Mouse (Mus musculus): ENCODE measurements around the gene AI661453. TPM values are rescaled to one million over a fixed set of nuclear protein-coding genes. Genes with fewer than 3 reads are reported as not detected.

AI661453 gene
- total and polyA plus RNA-seq, 3 experiments, result not detected

DNA sequence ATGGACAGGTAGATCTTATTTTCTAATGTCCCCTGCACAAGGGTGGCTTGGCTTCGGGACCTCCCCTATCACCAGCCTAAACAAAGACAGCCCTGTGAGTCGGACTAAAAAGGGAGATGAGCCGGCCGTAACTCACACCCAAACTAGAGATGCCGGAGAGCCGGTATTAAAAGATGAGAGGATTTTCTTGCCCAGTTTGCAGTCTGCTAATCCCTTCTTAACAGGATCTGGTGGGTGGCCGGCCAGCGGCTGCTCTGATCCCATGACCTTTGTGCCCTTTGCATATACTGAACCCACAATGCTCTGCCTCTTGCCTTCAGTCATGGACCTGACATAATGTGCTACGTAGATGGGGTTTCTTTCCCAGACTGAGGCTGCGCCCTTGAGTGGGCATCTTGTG is 36.0 kb upstream of the AI661453 start, which contains the start of gene Guca1a:
Gene Guca1a, minus strand, starts transcription at position 134 of the 400 bp plus-strand sequence.
- H3K27ac ChIP-seq (ENCODE audit: control insufficient read depth, low read depth, low read length), result no peak within 1 kb of the TSS
- H3K9me3 ChIP-seq (replicated peaks; ENCODE audit: insufficient read depth, low read length), result no peaks in the 10 kb centered on the region
- no peaks in the 10 kb centered on the region for H3K79me2 ChIP-seq (ENCODE audit: control insufficient read depth, insufficient read depth, low read length, poor library complexity)
- DNase-seq (ENCODE audit: low read depth, low spot score), result no peak
- no peaks in the 10 kb centered on the region for H3K36me3 ChIP-seq (ENCODE audit: control insufficient read depth in 1 of 2, insufficient read depth in 2 of 2, low read length in 2 of 2)
- H3K9ac ChIP-seq (ENCODE audit: control insufficient read depth, low read depth, low read length, poor library complexity, severe bottlenecking), result no peak within 1 kb of the TSS
- no peak within 1 kb of the TSS for H3K4me3 ChIP-seq (ENCODE audit: control insufficient read depth in 1 of 2, insufficient read depth in 1 of 2, low read depth in 2 of 2, low read length in 2 of 2)
- TF ChIP-seq USF2 (IDR thresholded peaks at IDR 0.05; ENCODE audit: borderline replicate concordance in 1 of 2, insufficient read depth in 1 of 2, low read depth in 1 of 2, low read length in 2 of 2) (no peak), KAT2A (conservative IDR thresholded peaks at IDR 0.05; ENCODE audit: low read depth, low read length) (no peak), TCF12 (IDR thresholded peaks at IDR 0.05; ENCODE audit: low read depth, low read length) (no peak), HCFC1 (IDR thresholded peaks at IDR 0.05; ENCODE audit: low read depth, low read length) (no peak), ZNF384 (IDR thresholded peaks at IDR 0.05; ENCODE audit: low read depth, low read length) (no peak), JUND (IDR thresholded peaks at IDR 0.05; ENCODE audit: low read depth, low read length) (no peak), BHLHE40 (IDR thresholded peaks at IDR 0.05; ENCODE audit: borderline replicate concordance, low read depth, low read length) (no peak), GABPA (IDR thresholded peaks at IDR 0.05; ENCODE audit: low read depth, low read length) (no peak), E2F4 (IDR thresholded peaks at IDR 0.05; ENCODE audit: borderline replicate concordance, low read depth, low read length) (no peak), POLR2A (IDR thresholded peaks at IDR 0.05; ENCODE audit: control insufficient read depth in 1 of 2, insufficient read depth in 1 of 2, low read depth in 1 of 2, low read length in 2 of 2, poor library complexity in 1 of 2) (no peak)
- peaks cover 0 to 2% of the 10 kb centered on the region in 2 experiments; a peak in 2 of 4 replicates for H3K27me3 ChIP-seq (ENCODE audit: control insufficient read depth in 1 of 2, insufficient read depth in 2 of 2, low read length in 2 of 2)
- peaks cover 0 to 4% of the 10 kb centered on the region in 2 experiments; a peak in 1 of 4 replicates for H3K4me1 ChIP-seq (ENCODE audit: control insufficient read depth in 1 of 2, insufficient read depth in 2 of 2, low read length in 2 of 2)

DNA sequence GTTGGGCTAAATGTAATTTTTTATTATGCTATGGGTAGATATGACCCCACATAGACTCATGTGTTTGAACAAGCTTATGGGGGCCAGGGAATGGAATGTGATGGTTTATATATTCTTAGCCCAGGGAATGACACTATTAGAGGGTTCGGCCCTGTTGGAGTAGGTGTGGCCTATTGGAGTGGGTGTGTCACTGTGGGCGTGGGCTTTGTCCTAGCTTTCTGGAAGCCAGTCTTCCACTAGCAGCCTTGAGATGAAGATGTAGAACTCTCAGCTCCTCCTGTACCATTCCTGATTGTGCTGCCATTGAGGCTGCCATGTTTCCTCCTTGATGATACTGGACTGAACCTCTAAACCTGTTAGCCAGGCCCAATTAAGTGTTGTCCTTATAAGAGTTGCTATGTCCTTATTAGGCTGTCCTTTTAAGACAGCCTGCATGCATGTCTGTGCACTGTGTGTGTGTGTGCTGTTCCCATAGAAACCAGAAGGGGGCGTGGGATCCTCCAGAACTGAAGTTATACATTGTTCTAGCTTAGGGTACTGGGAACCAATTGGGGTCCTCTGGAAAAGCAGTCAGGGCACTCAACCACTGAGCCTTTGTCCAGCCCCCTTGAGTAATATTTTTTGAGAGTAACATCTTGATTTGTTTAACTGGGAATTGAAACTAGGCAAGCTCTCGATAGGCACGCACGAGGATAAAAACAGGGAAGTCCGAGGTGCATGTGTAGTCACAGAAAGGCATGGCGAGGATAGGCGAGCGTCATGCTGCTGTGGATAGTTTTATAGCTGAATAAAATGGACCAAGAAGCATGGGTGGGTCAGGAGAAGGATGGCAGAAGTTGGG is 28.5 kb upstream of the AI661453 start:
- Histone ChIP-seq H3K27me3 (ENCODE audit: control insufficient read depth in 1 of 2, insufficient read depth in 2 of 2, low read length in 2 of 2) (peaks cover 0 to 2% of the 10 kb centered on the region in 2 experiments; a peak in 2 of 4 replicates), H3K9me3 (replicated peaks; ENCODE audit: insufficient read depth, low read length) (no peaks in the 10 kb centered on the region), H3K79me2 (ENCODE audit: control insufficient read depth, insufficient read depth, low read length, poor library complexity) (no peaks in the 10 kb centered on the region), H3K27ac (ENCODE audit: control insufficient read depth, low read depth, low read length) (no peak overlapping the region), H3K4me3 (ENCODE audit: control insufficient read depth in 1 of 2, insufficient read depth in 1 of 2, low read depth in 2 of 2, low read length in 2 of 2) (peak overlapping the region; percentile 31 to 33), H3K9ac (ENCODE audit: control insufficient read depth, low read depth, low read length, poor library complexity, severe bottlenecking) (peak overlapping the region; percentile 48), H3K4me1 (ENCODE audit: control insufficient read depth in 1 of 2, insufficient read depth in 2 of 2, low read length in 2 of 2) (no peaks in the 10 kb centered on the region; a peak in 2 of 4 replicates), H3K36me3 (ENCODE audit: control insufficient read depth in 1 of 2, insufficient read depth in 2 of 2, low read length in 2 of 2) (no peaks in the 10 kb centered on the region)
- peak; percentile 80 for DNase-seq (ENCODE audit: low read depth, low spot score)
- TF ChIP-seq RAD21 (IDR thresholded peaks at IDR 0.05; ENCODE audit: low read depth, low read length), result peak; percentile 29
- 0 out of 2 replicates have a peak, but pooled peaks have one; percentile 30 for TF ChIP-seq MYC (IDR thresholded peaks at IDR 0.05; ENCODE audit: low read depth, low read length)
- TF ChIP-seq NELFE (IDR thresholded peaks at IDR 0.05; ENCODE audit: low read depth, low read length), result no peak
- no peak for TF ChIP-seq MYB (IDR thresholded peaks at IDR 0.05; ENCODE audit: low read depth, low read length)
- TF ChIP-seq ZMIZ1 (IDR thresholded peaks at IDR 0.05; ENCODE audit: low read depth, low read length), result no peak
- peak; percentile 24 to 58 (median 54); a peak in 5 of 6 replicates for TF ChIP-seq CTCF (IDR thresholded peaks at IDR 0.05 in 2 of 3, conservative IDR thresholded peaks at IDR 0.05 in 1 of 3; ENCODE audit: control insufficient read depth in 1 of 3, insufficient read depth in 1 of 3, low read depth in 2 of 3, low read length in 3 of 3, poor library complexity in 1 of 3, severe bottlenecking in 1 of 3)
- no peak for TF ChIP-seq ZC3H11A (IDR thresholded peaks at IDR 0.05; ENCODE audit: low read depth, low read length)
- no peak for TF ChIP-seq USF2 (IDR thresholded peaks at IDR 0.05; ENCODE audit: borderline replicate concordance in 1 of 2, insufficient read depth in 1 of 2, low read depth in 1 of 2, low read length in 2 of 2)
- TF ChIP-seq HCFC1 (IDR thresholded peaks at IDR 0.05; ENCODE audit: low read depth, low read length), result no peak
- no peak for TF ChIP-seq MAFK (IDR thresholded peaks at IDR 0.05; ENCODE audit: borderline replicate concordance, low read depth, low read length)
- 0 out of 2 replicates have a peak, but pooled peaks have one; percentile 33 for TF ChIP-seq MXI1 (IDR thresholded peaks at IDR 0.05; ENCODE audit: low read depth, low read length)
- no peak for TF ChIP-seq GABPA (IDR thresholded peaks at IDR 0.05; ENCODE audit: low read depth, low read length)
- no peak for TF ChIP-seq ZKSCAN1 (IDR thresholded peaks at IDR 0.05; ENCODE audit: low read depth, low read length)
- TF ChIP-seq SMC3 (IDR thresholded peaks at IDR 0.05; ENCODE audit: low read depth, low read length), result peak; percentile 38
- TF ChIP-seq ZNF384 (IDR thresholded peaks at IDR 0.05; ENCODE audit: low read depth, low read length), result no peak
- no peak for TF ChIP-seq JUND (IDR thresholded peaks at IDR 0.05; ENCODE audit: low read depth, low read length)
- no peak for TF ChIP-seq MEF2A (IDR thresholded peaks at IDR 0.05; ENCODE audit: extremely low read depth, insufficient replicate concordance, low read depth, low read length, poor library complexity, severe bottlenecking)
- TF ChIP-seq POLR2AphosphoS5 (IDR thresholded peaks at IDR 0.05; ENCODE audit: borderline replicate concordance, low read depth, low read length), result no peak
- TF ChIP-seq MAZ (IDR thresholded peaks at IDR 0.05; ENCODE audit: low read depth, low read length), result no peak
